Mouse (Mus musculus) B cell, adult 2 months (primary cell): ENCODE measurements at regions not wholly inside any gene's neighbourhood (a gene's known extent, or its start where the extent isn't known, plus 50 kb on each side); places are given as distances from the start of the nearest gene placed in this dataset.

ENCODE experiments used
- DNase-seq, 2 experiments: peaks; one replicate each; pipeline ENCODE4 v3.0.0; 2022

- DNase-seq = no peak
Observed at GRCm38 (mm10) chr4:12522358-12522757, 350.5 kb upstream of the Fam92a start.

GRCm38 (mm10) chr4:12521246-12521645 lies 349.4 kb upstream of the Fam92a start:
- DNase-seq = no peak

- DNase-seq = no peak
Observed at GRCm38 (mm10) chr4:12516497-12516896, 344.7 kb upstream of the Fam92a start.

- no peak for DNase-seq
Observed at GRCm38 (mm10) chr4:12511656-12512385, 340.0 kb upstream of the Fam92a start.

GRCm38 (mm10) chr4:12506851-12507551 lies 335.2 kb upstream of the Fam92a start:
- DNase-seq = no peak

- DNase-seq = no peak
Observed at GRCm38 (mm10) chr4:12501086-12501485, 329.3 kb upstream of the Fam92a start.

GRCm38 (mm10) chr4:12498426-12498825 lies 326.6 kb upstream of the Fam92a start:
- DNase-seq = no peak

GRCm38 (mm10) chr4:12492468-12492867 lies 320.7 kb upstream of the Fam92a start:
- DNase-seq = no peak

GRCm38 (mm10) chr4:12491306-12491705 lies 319.5 kb upstream of the Fam92a start:
- DNase-seq = no peak

- no peak for DNase-seq
Observed at GRCm38 (mm10) chr4:12490066-12490465, 318.3 kb upstream of the Fam92a start.

GRCm38 (mm10) chr4:12489358-12489757 lies 317.5 kb upstream of the Fam92a start:
- DNase-seq = no peak

GRCm38 (mm10) chr4:12481481-12481880 lies 309.7 kb upstream of the Fam92a start:
- DNase-seq = no peak

GRCm38 (mm10) chr4:12476717-12477116 lies 304.9 kb upstream of the Fam92a start:
- DNase-seq = no peak

- DNase-seq = no peak
Observed at GRCm38 (mm10) chr4:12474981-12475568, 303.3 kb upstream of the Fam92a start.

GRCm38 (mm10) chr4:12474421-12474820 lies 302.6 kb upstream of the Fam92a start:
- no peak for DNase-seq

- DNase-seq = no peak
Observed at GRCm38 (mm10) chr4:12461701-12462100, 289.9 kb upstream of the Fam92a start.

GRCm38 (mm10) chr4:12461251-12461650 lies 289.4 kb upstream of the Fam92a start:
- DNase-seq = no peak

- no peak for DNase-seq
Observed at GRCm38 (mm10) chr4:12457978-12458597, 286.3 kb upstream of the Fam92a start.

GRCm38 (mm10) chr4:12452086-12452485 lies 280.3 kb upstream of the Fam92a start:
- DNase-seq = no peak

- no peak for DNase-seq
Observed at GRCm38 (mm10) chr4:12425507-12425906, 253.7 kb upstream of the Fam92a start.

- no peak for DNase-seq
Observed at GRCm38 (mm10) chr4:12421628-12422319, 250.0 kb upstream of the Fam92a start.

GRCm38 (mm10) chr4:12418086-12418485 lies 246.3 kb upstream of the Fam92a start:
- no peak for DNase-seq

GRCm38 (mm10) chr4:12395344-12395743 lies 223.5 kb upstream of the Fam92a start:
- no peak for DNase-seq
